Mouse (Mus musculus) liver, embryonic 14.5 days (tissue): Measurements from ENCODE around the gene Mroh9. TPM values are rescaled to one million over a fixed set of nuclear protein-coding genes. Genes with fewer than 3 reads are reported as not detected.

Experiments
- ATAC-seq: fragments of 200-750 bp; cut with Nextera tagmentation; 2 replicates; pipeline ENCODE4 v1.8.0; 2017; ENCODE audit warnings: moderate number of reproducible peaks, mild to moderate bottlenecking, moderate library complexity; ENCODE audit not compliant: insufficient read depth
- DNase-seq, 3 experiments: peaks; one replicate each; pipeline ENCODE4 v3.0.0-alpha.2; 2012 to 2013; ENCODE audit warnings: low read depth in 3 of 3, low spot score in 3 of 3
- H3K27ac ChIP-seq: fragments of 300-500 bp; sonication (generic); 2 replicates; pipeline ENCODE4 v1.5.1; 2014; ENCODE audit warnings: moderate library complexity, mild to moderate bottlenecking, control low read depth, inconsistent platforms
- H3K27me3 ChIP-seq: fragments of 300-500 bp; sonication (generic); 2 replicates; pipeline ENCODE4 v1.6.1; 2014; ENCODE audit warnings: mild to moderate bottlenecking, low read length, moderate library complexity; ENCODE audit not compliant: control insufficient read depth, insufficient read depth
- H3K36me3 ChIP-seq: fragments of 300-500 bp; sonication (generic); replicated peaks from 2 replicates; pipeline ENCODE4 v1.6.1; 2014; ENCODE audit warnings: low read depth; ENCODE audit not compliant: control insufficient read depth, insufficient read depth
- H3K4me1 ChIP-seq, 2 experiments: fragments of 200-500 bp in 1 of 2; fragments of 300-500 bp in 1 of 2; sonication (generic) in 1 of 2; replicated peaks; 2 replicates each; pipeline ENCODE4 v1.6.1; 2012 to 2014; ENCODE audit warnings: antibody characterized with exemption in 1 of 2, inconsistent platforms in 1 of 2, low read length in 1 of 2; ENCODE audit not compliant: control insufficient read depth in 2 of 2, insufficient read depth in 2 of 2
- H3K4me2 ChIP-seq: fragments of 300-500 bp; sonication (generic); 2 replicates; pipeline ENCODE4 v1.6.1; 2014; ENCODE audit warnings: low read depth, mild to moderate bottlenecking, control low read depth, moderate library complexity
- H3K4me3 ChIP-seq, 2 experiments: fragments of 200-500 bp in 1 of 2; fragments of 300-500 bp in 1 of 2; sonication (generic) in 1 of 2; 2 replicates each; pipeline ENCODE4 v1.5.1; 2012 to 2014; ENCODE audit warnings: low read depth in 2 of 2, low read length in 2 of 2, mild to moderate bottlenecking in 2 of 2, control low read depth in 1 of 2, inconsistent platforms in 1 of 2, moderate library complexity in 1 of 2; ENCODE audit not compliant: insufficient read depth in 1 of 2
- H3K9ac ChIP-seq: fragments of 300-500 bp; sonication (generic); replicated peaks from 2 replicates; pipeline ENCODE4 v1.6.1; 2014; ENCODE audit warnings: mild to moderate bottlenecking, control low read depth, moderate library complexity
- H3K9me3 ChIP-seq: fragments of 300-500 bp; sonication (generic); 2 replicates; pipeline ENCODE4 v1.6.1; 2016; ENCODE audit warnings: low read length, mixed read lengths; ENCODE audit not compliant: control insufficient read depth
- CTCF ChIP-seq: IDR thresholded peaks from 2 replicates; pipeline ENCODE4 v1.5.1; 2016; ENCODE audit warnings: antibody characterized with exemption, low read depth, control low read depth
- EP300 ChIP-seq: IDR thresholded peaks from 2 replicates; pipeline ENCODE4 v1.6.1; 2016; ENCODE audit warnings: antibody characterized with exemption, low read depth
- WGBS: fragments of 180-500 bp; shearing (Covaris S2); extraction: QIAGEN DNeasy Blood & Tissue Kit; methylation state at CpG from one replicate; pipeline ENCODE4 v1.1.7; 2014; ENCODE audit not compliant: insufficient replicate concordance; 5-methylcytosine and 5-hydroxymethylcytosine counted together
- polyA plus RNA-seq, 2 experiments: library from polyadenylated mRNA; depleted of rRNA in 1 of 2; stranded (reverse) in 1 of 2; unstranded in 1 of 2; fragments of >200 nt; fragmentation: Nextera tagmentation in 1 of 2; extraction: Ambion mirVana in 1 of 2; gene quantifications; 2 replicates each; pipeline versions ENCODE4 v1.2.1 to v1.2.3; 2012 to 2014

Gene Mroh9
- polyA plus RNA-seq, 2 experiments = not detected

DNA sequence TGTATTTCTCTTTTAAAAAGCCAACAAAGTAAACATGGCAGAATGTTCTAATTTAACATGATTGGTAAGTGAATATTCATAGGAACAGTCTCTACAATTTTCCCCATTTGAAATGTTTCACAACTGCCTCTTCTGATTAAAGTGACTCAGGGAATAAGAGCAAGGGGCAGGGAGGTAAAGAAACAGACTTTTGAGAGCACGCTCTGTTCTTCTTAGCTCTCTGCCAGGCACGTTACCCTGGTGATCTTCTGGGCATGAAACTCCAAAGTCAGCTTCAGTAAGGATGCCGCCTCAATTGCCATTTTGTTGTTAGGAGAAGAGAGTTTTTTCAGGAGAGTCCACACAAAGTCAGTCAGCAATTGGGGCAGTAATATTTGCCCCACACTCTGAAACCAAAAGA is 25.1 kb downstream of the Mroh9 start:
- 58% methylated on average over 3 of the region's 3 CpGs for WGBS
- Histone ChIP-seq H3K27ac (no peak overlapping the region), H3K9ac (no peak overlapping the region), H3K36me3 (no peaks in the 10 kb centered on the region), H3K4me1 (no peaks in the 10 kb centered on the region), H3K4me2 (no peak overlapping the region), H3K9me3 (no peaks in the 10 kb centered on the region), H3K4me3 (no peak overlapping the region), H3K27me3 (no peaks in the 10 kb centered on the region)
- ATAC-seq (no peak), DNase-seq (no peak)
- TF ChIP-seq EP300 = no peak
- TF ChIP-seq CTCF = no peak

DNA sequence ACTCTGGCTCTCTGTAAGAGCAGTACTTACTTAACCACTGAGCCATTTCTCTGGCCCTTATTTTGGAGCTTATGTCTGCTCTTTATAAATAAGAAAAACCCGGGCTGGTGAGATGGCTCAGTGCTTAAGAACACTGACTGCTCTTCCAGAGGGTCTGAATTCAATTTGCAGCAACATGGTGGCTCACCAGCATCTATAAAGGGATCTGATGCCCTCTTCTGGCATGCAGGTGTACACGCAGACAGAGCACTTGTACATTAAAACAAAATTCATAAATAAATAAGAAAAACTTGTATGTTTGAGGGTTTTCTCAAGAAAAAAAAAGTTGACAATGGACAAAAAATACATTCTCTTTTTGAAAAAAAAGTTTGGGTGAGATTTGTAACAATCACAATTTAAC is 28.1 kb downstream of the Mroh9 start:
- TF ChIP-seq EP300 = no peak
- Histone ChIP-seq H3K4me3 (no peak overlapping the region), H3K4me1 (no peaks in the 10 kb centered on the region), H3K36me3 (no peaks in the 10 kb centered on the region), H3K27ac (no peak overlapping the region), H3K4me2 (no peak overlapping the region), H3K27me3 (no peaks in the 10 kb centered on the region), H3K9ac (no peak overlapping the region), H3K9me3 (no peaks in the 10 kb centered on the region)
- ATAC-seq (no peak), DNase-seq (no peak)
- 23% methylated on average over 2 of the region's 2 CpGs for WGBS

GRCm38 (mm10) chr1:163055629-163056028 is 29.8 kb downstream of the Mroh9 start:
- DNase-seq (no peak), ATAC-seq (no peak)
- no peaks in the 10 kb centered on the region for H3K4me1 ChIP-seq
- H3K9ac ChIP-seq = no peak overlapping the region
- no peak overlapping the region for H3K4me2 ChIP-seq
- H3K9me3 ChIP-seq = no peaks in the 10 kb centered on the region
- TF ChIP-seq CTCF = no peak
- no peak for TF ChIP-seq EP300
- H3K4me3 ChIP-seq = no peak overlapping the region
- H3K36me3 ChIP-seq = no peaks in the 10 kb centered on the region
- no peak overlapping the region for H3K27ac ChIP-seq
- H3K27me3 ChIP-seq = no peaks in the 10 kb centered on the region

GRCm38 (mm10) chr1:163023075-163023474 is 62.4 kb downstream of the Mroh9 start:
- H3K27ac ChIP-seq = no peak overlapping the region
- no peak overlapping the region for H3K4me3 ChIP-seq
- H3K9me3 ChIP-seq = no peaks in the 10 kb centered on the region
- DNase-seq = no peak
- TF ChIP-seq CTCF = no peak
- no peak for TF ChIP-seq EP300
- no peak overlapping the region for H3K4me2 ChIP-seq
- no peak for ATAC-seq
- no peaks in the 10 kb centered on the region for H3K4me1 ChIP-seq
- no peak overlapping the region for H3K9ac ChIP-seq
- H3K36me3 ChIP-seq = no peaks in the 10 kb centered on the region
- no peaks in the 10 kb centered on the region for H3K27me3 ChIP-seq

- TF ChIP-seq EP300 (no peak), CTCF (no peak)
- DNase-seq (no peak), ATAC-seq (no peak)
- no peaks in the 10 kb centered on the region for H3K36me3 ChIP-seq
- H3K4me2 ChIP-seq = no peak overlapping the region
- no peak overlapping the region for H3K27ac ChIP-seq
- 41% methylated on average over 3 of the region's 3 CpGs for WGBS
- H3K27me3 ChIP-seq = no peaks in the 10 kb centered on the region
- no peaks in the 10 kb centered on the region for H3K9me3 ChIP-seq
- H3K9ac ChIP-seq = no peak overlapping the region
- no peak overlapping the region for H3K4me3 ChIP-seq
- no peaks in the 10 kb centered on the region for H3K4me1 ChIP-seq
Measured at GRCm38 (mm10) chr1:163009220-163009619, 76.2 kb downstream of the Mroh9 start.

GRCm38 (mm10) chr1:163003496-163003895 is 82.0 kb downstream of the Mroh9 start:
- H3K4me1 ChIP-seq = no peaks in the 10 kb centered on the region
- no peaks in the 10 kb centered on the region for H3K9me3 ChIP-seq
- H3K4me3 ChIP-seq = no peak overlapping the region
- TF ChIP-seq EP300 = no peak
- no peak for TF ChIP-seq CTCF
- H3K27ac ChIP-seq = no peak overlapping the region
- 59% methylated on average over 2 of the region's 2 CpGs for WGBS
- no peak overlapping the region for H3K4me2 ChIP-seq
- H3K27me3 ChIP-seq = no peaks in the 10 kb centered on the region
- H3K9ac ChIP-seq = no peak overlapping the region
- ATAC-seq (no peak), DNase-seq (no peak)
- H3K36me3 ChIP-seq = no peaks in the 10 kb centered on the region
